Mouse (Mus musculus): ENCODE data around the gene Rpl32.

The Rpl32 gene

GRCm38 (mm10) chr6:115815041-115815440 lies 6.5 kb upstream of the Rpl32 start:
- DNase-seq (ENCODE audit: low spot score): no peak

GRCm38 (mm10) chr6:115814104-115814503 lies 5.6 kb upstream of the Rpl32 start:
- peak; percentile 68 for DNase-seq (ENCODE audit: low spot score)

GRCm38 (mm10) chr6:115811606-115812005 lies 3.1 kb upstream of the Rpl32 start:
- DNase-seq (ENCODE audit: low spot score): no peak

- DNase-seq (ENCODE audit: low spot score): no peak
Measured at GRCm38 (mm10) chr6:115808196-115808487, 405 bp downstream of the Rpl32 start.

GRCm38 (mm10) chr6:115807464-115808195 lies 917 bp downstream of the Rpl32 start:
- no peak for DNase-seq (ENCODE audit: low spot score)

- no peak for DNase-seq (ENCODE audit: low spot score)
Measured at GRCm38 (mm10) chr6:115804432-115805192, 3.9 kb downstream of the Rpl32 start.

- DNase-seq (ENCODE audit: low spot score): peak; percentile 51
Measured at GRCm38 (mm10) chr6:115803541-115804382, 4.8 kb downstream of the Rpl32 start.

- no peak for DNase-seq (ENCODE audit: low spot score)
Measured at GRCm38 (mm10) chr6:115801811-115802210, 6.7 kb downstream of the Rpl32 start.

- DNase-seq (ENCODE audit: low spot score): no peak
Measured at GRCm38 (mm10) chr6:115792691-115793215, 15.8 kb downstream of the Rpl32 start.

GRCm38 (mm10) chr6:115791842-115792686 lies 16.5 kb downstream of the Rpl32 start:
- DNase-seq (ENCODE audit: low spot score): no peak

- no peak for DNase-seq (ENCODE audit: low spot score)
Measured at GRCm38 (mm10) chr6:115791016-115791415, 17.5 kb downstream of the Rpl32 start.

- no peak for DNase-seq (ENCODE audit: low spot score)
Measured at GRCm38 (mm10) chr6:115782781-115783180, 25.8 kb downstream of the Rpl32 start.

GRCm38 (mm10) chr6:115776363-115776762 lies 32.2 kb downstream of the Rpl32 start:
- DNase-seq (ENCODE audit: low spot score): no peak

- DNase-seq (ENCODE audit: low spot score): no peak
Measured at GRCm38 (mm10) chr6:115775838-115776237, 32.7 kb downstream of the Rpl32 start.

- DNase-seq (ENCODE audit: low spot score): no peak
Measured at GRCm38 (mm10) chr6:115774501-115774921, 34.0 kb downstream of the Rpl32 start, which contains the start of gene Cand2. Cand2 (plus strand) TSS chr6:115774538.

GRCm38 (mm10) chr6:115773966-115774413 lies 34.6 kb downstream of the Rpl32 start:
- no peak for DNase-seq (ENCODE audit: low spot score)

GRCm38 (mm10) chr6:115772604-115773003 lies 35.9 kb downstream of the Rpl32 start:
- no peak for DNase-seq (ENCODE audit: low spot score)

GRCm38 (mm10) chr6:115772201-115772600 lies 36.3 kb downstream of the Rpl32 start:
- DNase-seq (ENCODE audit: low spot score): no peak

GRCm38 (mm10) chr6:115770852-115771251 lies 37.7 kb downstream of the Rpl32 start:
- DNase-seq (ENCODE audit: low spot score): no peak

GRCm38 (mm10) chr6:115770059-115770670 lies 38.4 kb downstream of the Rpl32 start:
- no peak for DNase-seq (ENCODE audit: low spot score)

GRCm38 (mm10) chr6:115768207-115768606 lies 40.3 kb downstream of the Rpl32 start:
- no peak for DNase-seq (ENCODE audit: low spot score)

All from c-Kit-positive CD71-positive TER-119-positive erythroid progenitor cells, embryonic 14.5 days (primary cell).